Mouse (Mus musculus): ENCODE measurements around the gene Tbc1d23.

Gene Tbc1d23

DNA sequence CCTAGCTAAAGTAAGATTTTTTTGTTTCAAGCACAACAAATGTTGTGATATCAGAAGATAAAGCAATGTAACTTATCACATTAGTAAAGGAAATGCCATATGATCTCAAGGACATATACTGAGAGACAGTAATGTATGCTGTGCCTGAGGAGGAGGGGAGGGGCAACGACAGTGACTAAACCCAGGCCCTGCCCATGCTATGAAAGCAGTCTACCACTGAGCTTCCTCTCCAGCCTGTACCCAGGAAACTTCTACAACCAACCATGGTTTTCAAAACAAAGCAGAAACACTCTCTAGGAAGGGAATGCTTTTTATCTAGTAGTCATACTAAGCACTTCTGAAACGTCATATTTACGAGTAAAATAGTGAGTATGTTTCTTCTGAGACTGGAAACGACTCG, 68.5 kb downstream of the Tbc1d23 start:
- DNase-seq (ENCODE audit: low spot score) = no peak

DNA sequence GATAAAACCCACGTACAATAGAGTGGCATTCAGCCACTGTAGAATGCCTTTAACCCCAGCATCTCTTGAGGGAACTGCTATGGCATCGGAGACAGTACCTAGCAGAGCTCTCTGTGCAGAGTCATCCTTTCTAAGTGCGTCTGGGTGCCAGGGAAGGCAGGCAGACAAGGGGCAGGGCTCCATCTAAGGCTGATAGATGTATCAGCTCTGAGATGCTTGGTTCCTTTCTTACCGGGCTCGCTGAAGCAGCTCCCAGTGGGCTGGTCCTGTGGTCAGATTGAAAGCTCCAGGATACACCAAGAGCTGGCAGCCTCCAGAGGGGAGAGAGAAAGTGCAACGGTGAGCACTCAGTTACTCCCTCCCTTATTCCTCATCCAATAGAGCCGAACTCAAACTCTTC, 71.5 kb downstream of the Tbc1d23 start:
- DNase-seq (ENCODE audit: low spot score) = no peak

DNA sequence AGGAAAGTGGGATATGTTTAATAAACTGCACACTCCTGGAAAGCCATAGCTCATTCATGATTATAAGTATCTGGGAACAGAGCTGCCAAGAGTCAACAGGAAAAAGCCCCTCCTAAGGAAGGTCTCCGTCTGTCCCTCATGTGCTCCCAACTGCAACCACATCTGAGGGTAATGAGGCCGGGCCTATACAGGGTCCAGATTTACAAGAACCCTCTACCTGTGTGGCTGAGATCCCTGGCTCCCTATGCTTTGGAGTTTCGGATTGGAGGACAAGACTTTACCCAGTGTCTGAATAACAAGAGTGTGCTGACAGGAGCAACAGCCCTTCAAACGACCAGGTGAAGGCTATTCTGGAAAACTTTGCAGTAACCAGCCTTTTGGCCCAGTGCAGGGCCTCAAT, 73.6 kb downstream of the Tbc1d23 start:
- no peak for DNase-seq (ENCODE audit: low spot score)

DNA sequence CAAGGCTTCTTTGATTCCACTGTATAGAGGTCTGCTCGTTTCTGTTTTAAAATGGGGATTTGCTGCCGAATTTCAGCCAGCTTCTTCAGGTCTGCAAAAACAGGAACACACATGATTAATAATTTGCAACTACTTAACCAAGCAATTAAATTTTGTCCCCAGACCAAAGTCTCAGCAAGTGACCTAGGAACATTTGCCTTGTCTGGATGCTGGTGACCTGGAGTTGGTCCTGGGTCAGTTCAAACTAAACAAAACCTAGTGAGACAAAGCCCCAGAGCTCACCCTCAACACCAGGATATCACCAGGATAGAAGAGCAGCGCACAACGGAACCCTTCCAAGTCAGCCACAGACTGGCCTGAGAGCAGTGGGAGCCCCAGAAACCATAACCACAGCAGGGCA, 74.2 kb downstream of the Tbc1d23 start:
- DNase-seq (ENCODE audit: low spot score) = no peak

DNA sequence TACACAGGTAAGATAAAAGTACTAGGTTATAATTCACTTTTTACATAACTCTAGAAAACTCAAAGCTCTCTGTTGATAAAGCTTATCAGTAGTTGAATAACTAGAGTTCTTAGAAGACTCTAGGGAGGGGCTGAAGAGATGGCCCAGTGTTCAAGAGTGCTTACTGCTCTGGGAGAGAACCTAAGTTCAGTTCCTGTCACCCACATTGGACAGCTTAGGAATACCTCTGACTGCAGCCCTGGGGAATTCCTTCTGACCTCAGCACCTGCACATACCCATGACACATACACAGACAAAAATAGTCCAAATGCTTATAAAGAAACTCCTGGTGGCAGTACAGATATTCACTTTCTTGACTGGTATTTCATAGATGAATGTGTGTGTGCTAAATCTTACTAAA, 75.4 kb downstream of the Tbc1d23 start:
- DNase-seq (ENCODE audit: low spot score) = no peak

DNA sequence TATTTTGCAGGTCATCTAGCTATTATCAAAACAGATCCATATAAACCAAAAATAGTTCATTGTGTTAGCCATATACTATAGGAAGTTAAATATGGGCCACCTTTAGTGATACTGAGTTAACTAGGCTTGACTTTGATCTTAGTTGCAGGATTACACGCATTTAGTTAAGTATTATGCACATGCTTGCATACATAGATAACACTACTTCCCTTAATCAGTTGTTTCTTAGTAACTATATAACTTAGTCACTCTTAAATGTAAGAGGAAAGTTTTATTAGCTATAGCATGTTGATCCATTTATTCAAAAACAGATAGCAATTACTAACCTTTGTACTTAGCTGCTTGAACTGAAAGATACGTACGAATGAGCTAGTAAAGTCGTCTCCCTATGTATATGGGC, 79.9 kb downstream of the Tbc1d23 start:
- DNase-seq (ENCODE audit: low spot score) = no peak

DNA sequence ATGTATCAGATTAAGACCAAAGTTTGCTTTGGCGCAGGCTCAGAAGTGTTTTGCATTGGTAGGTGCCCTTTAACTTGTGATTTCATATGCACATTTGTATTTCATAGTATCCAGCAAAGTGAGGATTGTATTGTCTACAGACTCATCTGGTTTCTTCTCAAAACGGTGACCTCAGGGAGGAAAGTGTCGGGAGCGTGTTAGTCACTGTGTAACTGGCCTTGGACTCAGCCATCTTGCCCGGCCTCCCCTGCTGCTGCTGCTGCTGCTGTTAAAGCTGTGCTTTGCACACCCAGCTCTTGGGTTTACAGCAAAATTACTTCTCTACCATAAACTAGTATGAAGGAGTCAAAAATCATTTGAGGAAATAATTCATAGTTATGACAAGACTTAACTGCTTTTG, 86.6 kb downstream of the Tbc1d23 start:
- no peak for DNase-seq (ENCODE audit: low spot score)

DNA sequence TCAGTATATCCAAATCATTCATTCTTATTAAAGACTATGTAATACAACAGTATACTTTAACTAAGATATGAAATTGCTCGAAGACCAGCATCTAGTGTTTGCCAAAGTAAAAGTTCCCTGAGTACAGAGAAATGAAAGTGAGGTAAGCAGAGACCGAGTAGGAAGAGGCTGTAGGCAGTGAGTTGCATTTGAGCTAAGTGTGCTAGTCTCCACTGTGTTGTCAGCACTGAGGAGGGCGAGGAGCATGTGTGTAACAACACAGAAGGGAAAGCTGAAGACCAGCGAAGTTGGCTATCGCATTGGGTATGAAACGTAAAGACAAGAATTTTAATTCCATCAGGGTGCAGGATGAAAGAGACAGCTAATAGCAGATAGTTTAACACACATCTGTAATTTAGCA, 97.7 kb downstream of the Tbc1d23 start:
- no peak for DNase-seq (ENCODE audit: low spot score)

DNA sequence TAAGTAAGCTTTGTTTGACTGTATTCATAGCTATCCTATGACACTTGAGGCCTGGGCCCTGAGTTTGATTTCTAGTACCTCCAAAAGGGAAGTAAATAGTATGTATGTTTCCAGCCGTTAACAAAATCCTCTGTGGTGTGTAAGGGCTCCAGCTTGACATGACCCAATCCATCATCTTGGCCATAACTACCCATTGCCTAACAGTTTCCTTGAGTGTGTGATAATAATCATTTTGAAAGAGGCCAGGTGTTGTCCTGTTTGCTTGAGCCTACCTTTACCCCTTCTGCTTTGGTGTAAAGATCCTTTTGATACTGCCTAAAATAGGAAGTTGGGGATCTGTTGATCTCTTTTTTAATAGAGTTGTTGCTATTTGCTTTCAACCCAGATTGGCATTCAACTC, 99.0 kb downstream of the Tbc1d23 start:
- DNase-seq (ENCODE audit: low spot score) = no peak

DNA sequence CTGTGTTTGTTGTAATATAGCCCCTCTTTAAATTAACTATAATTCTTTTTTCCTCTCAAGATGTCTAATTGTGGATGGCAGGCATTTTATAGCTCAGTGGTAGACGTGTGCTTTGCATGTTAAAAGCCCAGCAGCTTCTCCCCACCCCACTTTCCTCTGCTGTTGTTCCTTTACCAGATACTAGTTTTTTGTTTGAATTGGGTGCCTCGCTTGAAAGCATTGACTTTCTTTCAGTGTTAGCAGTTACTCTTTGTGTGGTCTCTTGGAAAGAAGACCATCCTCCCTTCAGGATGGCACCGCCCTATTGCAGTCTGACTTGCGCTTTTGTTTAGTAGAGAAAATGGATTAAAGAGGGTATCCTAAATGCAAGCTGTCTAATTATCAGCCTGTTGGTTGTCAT, 99.8 kb downstream of the Tbc1d23 start:
- no peak for DNase-seq (ENCODE audit: low spot score)

DNA sequence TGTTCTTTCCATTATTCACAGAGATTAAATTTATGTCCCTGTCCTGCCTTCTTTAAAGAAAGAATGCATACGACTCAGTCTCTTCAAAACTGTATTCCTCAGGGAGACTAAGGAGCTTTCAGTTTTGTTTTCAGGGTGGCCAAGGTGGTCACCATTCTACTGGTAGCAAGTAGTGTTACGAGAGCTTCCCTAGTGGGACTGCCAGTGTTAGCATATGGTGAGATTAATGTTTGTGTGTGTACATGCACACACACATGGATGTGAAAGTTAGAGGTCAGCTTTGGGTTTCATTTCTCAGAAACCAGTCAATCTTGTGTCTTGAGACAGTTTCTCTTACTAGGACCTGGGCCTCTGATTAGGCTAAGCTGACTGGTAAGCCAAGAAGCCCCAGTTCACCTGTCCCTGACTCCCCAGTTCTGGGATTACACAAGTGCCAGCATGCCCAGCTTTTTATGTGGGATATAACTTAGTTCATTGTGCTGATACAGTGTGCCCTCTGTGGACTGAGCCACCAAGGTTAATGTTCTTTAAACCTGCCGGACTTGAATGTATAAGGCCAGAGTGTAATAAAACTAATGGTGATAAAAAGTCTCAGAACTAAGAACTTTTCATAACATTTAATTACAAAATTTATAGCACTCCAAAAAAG, 100.4 kb downstream of the Tbc1d23 start:
- DNase-seq (ENCODE audit: low spot score) = no peak

DNA sequence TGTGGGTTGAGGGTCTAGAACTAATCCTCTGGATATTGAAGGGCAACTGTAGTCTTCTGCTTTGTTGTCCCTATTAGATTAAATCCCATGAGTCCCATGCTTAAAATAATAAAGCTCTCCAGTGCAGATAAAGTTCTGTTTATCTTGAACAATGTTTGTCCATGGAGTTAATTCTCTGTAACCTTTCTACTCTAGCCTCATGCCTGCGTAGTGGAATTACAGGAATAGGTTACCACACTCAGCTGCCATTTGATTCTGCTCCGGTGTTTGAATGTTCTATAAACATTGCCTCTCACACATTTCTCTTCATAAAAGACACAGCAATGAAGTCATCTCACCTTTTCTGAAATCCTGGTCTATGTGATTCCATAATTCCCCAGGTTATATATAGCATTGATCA, 103.5 kb downstream of the Tbc1d23 start:
- no peak for DNase-seq (ENCODE audit: low spot score)

DNA sequence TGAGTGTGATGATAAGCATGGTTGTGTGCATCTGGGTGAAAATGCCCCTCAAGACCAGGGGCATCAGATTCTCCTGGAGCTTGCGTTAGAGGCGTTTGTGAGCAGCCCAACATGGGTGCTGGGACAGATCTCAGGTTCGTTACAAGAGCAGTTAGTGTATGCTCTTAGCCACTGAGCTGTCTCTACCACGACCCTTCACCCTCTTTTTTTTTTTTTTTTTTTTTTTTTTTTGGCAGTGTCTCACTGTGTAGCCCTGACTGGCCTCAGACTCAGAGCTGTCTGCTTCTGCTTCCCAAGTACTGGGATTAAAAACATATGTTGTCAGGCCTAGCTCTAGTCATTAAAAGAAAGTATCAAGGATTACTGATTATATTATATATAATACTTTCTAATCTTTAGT, 105.0 kb downstream of the Tbc1d23 start:
- no peak for DNase-seq (ENCODE audit: low spot score)

DNA sequence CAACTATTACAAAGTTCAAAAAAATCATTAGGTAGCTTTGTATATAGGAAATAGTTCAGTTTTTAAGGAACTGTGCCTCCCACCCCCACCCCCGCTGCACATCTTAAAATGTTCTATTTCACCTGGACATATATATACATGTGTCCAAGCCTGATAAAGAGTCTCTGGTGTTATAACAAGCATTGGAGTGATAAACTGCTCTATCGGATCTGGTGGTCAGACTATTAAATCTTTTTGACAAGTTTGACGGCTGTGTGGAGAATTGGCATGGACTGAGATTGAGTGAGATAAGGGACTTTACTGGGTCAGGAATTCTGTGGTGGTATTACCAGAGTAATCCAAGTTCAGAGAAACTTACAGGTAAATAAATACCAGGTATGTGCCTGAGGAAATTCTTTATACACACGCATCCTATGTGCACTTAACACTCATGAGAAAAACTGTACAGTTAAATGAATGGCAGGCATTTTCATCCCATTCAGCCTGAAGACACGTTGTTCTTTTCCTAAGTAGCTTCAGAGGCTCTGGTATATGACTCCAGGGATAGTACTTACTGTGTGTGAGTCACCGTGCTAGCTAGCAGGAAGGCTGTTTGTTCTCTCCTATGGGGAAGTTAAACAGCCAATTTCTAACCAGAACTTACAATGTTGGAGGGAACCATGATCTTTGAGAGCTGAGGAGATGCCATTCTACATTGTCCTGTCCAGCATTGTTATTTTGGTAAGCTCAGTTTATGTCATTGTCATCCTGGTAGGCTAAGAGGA, 108.4 kb downstream of the Tbc1d23 start:
- no peak for DNase-seq (ENCODE audit: low spot score)

DNA sequence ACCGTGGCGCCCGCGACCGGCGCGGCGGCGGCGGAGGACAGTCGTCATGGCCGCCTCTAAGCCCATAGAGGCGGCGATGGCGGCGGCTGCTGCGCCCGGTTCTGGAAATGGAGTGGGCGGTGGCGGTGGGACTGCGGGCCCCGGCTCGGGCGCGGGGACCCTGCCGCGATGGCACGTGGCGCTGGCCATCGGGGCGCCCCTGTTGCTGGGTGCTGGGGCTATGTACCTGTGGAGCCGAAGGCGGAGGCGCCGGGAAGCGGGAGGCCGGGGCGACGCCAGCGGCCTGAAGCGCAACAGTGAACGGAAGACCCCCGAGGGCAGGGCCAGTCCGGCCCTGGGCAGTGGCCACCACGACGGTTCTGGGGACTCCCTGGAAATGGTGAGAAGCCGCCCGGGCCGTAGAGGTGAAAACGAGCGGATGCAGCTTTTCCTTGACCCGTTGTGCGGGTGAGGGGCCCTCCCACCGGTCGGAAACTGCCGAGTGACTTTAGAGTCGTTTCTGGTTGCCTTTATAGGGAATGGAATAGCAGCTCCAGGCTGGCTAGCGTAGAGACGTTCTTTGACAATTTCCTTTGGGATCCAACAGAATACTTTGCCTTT, 109.4 kb downstream of the Tbc1d23 start:
- DNase-seq (ENCODE audit: low spot score) = no peak

DNA sequence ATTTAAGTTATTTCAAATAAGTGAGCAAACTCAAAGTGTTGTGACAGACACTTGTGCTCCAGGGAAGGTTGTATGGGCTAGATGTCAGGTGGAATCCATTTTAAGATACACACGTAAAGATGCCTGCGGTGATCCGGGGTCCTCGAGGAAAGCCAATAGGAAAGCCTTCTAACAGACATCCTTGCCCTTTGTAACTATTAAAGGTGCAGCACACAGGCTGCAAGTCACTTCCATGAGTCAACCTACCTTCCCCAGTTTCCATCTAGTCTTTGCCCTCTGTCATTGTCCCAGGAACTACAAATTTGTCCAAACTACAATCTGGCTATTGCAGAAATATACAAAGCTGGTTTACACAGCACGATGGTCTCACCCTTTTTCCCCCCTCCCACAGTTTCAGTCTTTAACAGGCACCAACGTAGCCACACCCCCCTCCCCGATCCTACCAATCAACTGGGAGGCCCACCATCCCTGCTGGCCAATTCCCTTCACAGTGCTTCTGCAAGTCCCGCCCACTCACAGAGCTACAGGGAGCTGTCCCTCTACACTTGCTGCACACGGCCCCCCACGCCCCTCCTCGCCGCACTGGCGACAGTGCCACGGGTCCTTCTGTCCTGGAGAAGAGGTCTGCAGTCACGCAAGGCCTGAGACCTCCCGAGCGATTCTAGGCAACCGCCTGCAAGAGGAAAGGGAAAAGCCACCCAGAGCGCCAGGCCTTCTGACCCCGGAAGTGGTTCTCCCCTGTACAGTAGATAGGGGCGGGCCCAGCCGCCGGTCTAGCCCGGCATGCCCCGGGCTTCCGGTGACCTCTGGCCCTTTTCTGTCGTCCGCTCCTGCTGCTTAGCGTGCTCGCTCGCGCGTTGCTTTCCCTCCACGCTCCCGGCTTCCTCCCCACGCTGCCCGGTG, 110.1 kb downstream of the Tbc1d23 start, which contains the start of gene Tomm70a:
TSS of gene Tomm70a (plus strand) at position 791 of the 903 bp plus-strand sequence.
- peak; percentile 96 for DNase-seq (ENCODE audit: low spot score)

All from layer of hippocampus, adult 11-12 months (tissue).